Mouse (Mus musculus) gastrocnemius, postnatal 4 days (tissue): Measurements from ENCODE around the gene Gm49711. TPM values are rescaled to one million over a fixed set of nuclear protein-coding genes. Genes with fewer than 3 reads are reported as not detected.
A peak's percentile ranks its signal among the peaks of the same experiment; 100 is the strongest.

ENCODE experiments used
- DNase-seq, 2 experiments: peaks; one replicate each; pipeline ENCODE4 v3.0.0; 2021 to 2022; ENCODE audit warnings: low spot score in 2 of 2, mixed read lengths in 2 of 2
- long read RNA-seq, 2 experiments: library from polyadenylated mRNA; stranded (forward); transcript quantifications; one replicate each; pipeline ENCODE4 v2.0.0; 2021
- total RNA-seq, 2 experiments: library from RNA; stranded (reverse); gene quantifications; 2 replicates each; pipeline ENCODE4 v1.2.3; 2021

Gene Gm49711
- total RNA-seq: under 1 TPM in 1 of 2 experiments, not detected in 1; 0.32 TPM
- long read RNA-seq, experiment 1: 0 reads
- long read RNA-seq, experiment 2: 0 reads

GRCm38 (mm10) chr16:92057852-92058643 lies at the start of gene Gm49711, which contains the start of the genes Mrps6 and Slc5a3:
Gene Gm49711 (plus strand): TSS chr16:92058316.
Gene Mrps6 (plus strand): TSS chr16:92058270.
Gene Slc5a3 (plus strand): TSS chr16:92058322.
- peak; percentile 79 to 88 for DNase-seq

DNA sequence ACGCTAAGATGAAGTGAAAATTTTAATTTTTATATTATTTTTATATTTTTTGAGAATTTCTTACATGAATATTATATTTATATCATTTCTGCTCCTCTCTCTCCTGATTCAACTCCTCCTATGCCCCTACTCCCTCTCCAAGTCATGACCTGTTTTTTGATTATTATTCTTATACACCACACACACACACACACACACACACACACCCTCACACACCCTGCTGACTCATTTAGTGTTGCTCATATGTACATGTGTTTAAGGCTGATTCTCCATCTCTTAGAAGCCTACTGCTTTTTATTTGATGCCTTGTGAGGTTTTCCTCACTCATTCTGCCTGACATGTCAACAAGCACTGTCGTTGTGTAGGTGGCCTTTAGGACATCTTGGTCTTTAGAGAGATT lies 48.5 kb upstream of the Gm49711 start:
- no peak for DNase-seq

GRCm38 (mm10) chr16:92016792-92017191 lies 41.3 kb upstream of the Gm49711 start:
- DNase-seq: no peak

DNA sequence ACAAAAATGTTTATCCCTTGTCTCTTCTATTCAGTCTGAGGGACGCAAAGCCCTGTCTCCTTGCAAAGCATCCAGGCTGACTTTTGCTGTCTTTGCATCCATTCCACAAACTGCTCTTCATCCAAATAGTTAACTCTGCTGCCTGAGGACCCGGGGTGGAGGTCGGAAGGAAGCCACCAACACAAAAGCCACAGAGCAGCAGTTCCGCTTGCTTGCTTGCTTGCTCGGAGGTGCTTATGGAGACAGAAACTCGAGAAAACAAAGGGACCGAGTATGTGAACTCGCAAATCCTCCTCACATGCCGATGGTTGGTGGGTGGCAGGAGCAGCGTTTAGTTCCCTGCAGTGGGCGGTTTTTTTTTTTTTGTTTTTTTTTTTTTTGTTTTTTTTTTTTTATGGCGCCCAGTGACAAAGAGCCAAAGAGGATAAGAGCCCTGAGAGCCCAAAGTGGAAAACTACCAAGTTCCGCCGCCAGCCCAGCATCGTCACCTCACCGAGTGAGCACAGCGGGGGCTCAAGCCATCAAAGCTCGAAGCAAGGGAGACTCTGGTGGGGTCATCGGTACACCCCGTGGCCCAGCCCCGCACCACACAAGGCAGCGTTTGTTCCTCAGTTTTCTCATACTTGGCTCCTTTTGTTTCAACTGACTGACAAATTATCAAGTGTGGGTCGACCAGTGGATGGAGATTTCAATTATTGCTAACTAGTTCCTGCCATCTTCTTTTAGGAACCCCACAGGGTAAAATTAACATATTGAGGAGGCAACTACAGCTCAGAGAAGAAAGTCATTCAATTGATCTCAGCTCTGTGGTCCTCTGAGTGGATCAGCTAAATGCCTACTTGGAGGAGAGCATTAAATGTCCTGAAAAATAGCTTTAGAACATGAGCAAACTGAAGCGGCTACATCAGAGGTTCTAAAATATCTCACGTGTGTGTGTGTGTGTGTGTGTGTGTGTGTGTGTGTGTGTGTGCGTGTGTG lies 38.7 kb upstream of the Gm49711 start:
- peak in 1 of 2 experiments; percentile 47 for DNase-seq

GRCm38 (mm10) chr16:92021656-92022400 lies 36.3 kb upstream of the Gm49711 start:
- no peak for DNase-seq

DNA sequence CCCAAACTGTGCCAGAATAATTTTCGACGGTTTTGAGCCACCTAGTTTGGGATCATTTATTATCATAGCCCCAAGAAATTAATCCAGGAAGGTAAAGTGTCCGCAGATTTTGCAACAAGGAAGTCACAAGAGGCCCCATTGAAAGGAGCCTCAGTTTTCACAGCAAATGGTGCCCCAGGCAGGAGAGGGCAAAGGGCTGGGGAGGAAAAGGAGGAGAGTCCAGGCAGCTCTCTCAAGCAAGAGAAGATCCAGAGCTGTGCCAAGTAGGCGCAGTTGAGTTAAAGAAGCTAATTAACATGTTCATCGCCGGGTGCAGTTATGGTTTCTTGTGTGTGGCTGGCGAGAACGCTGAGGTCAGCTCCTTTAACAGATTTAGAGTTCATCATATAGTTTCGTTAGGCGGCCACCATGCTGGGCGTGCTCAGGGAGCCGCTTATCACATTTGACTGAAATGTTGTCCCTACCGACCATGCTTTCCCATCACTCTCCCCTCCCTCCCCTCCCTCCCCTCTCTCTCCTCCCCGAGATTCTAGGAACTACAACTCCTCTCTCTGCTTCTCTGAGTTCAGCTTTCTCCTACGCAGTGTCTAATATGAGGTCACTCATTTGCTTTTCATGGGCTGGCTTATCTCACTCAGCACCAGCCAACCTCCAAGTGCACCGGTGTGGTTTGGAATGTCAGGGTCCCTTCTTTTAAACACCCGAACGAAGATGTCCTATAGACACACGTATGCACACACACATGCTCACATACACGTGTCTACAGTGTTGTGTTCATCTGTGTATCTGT lies 35.4 kb upstream of the Gm49711 start:
- no peak for DNase-seq

GRCm38 (mm10) chr16:92033286-92033685 lies 24.8 kb upstream of the Gm49711 start:
- no peak for DNase-seq

- DNase-seq: no peak
Measured at GRCm38 (mm10) chr16:92034676-92035075, 23.4 kb upstream of the Gm49711 start.

DNA sequence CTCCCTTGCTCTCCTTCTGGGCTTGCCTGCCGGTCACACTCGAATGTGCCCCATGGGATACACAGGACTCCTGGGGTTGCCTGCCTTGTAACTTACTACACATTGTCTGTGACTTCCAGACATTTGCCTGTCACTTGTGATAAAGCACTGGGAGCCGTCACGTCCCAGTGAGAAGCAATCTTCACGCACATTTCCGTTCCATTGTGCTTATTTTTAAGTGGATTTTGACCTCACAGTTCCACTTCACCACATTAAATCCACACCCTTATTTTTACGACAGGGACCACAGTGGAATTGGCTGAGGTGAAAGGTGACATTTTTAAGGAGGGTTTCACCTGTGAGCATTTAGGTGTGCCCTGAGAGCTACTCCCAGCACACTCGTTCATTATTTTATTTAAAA lies 21.4 kb upstream of the Gm49711 start:
- no peak for DNase-seq

DNA sequence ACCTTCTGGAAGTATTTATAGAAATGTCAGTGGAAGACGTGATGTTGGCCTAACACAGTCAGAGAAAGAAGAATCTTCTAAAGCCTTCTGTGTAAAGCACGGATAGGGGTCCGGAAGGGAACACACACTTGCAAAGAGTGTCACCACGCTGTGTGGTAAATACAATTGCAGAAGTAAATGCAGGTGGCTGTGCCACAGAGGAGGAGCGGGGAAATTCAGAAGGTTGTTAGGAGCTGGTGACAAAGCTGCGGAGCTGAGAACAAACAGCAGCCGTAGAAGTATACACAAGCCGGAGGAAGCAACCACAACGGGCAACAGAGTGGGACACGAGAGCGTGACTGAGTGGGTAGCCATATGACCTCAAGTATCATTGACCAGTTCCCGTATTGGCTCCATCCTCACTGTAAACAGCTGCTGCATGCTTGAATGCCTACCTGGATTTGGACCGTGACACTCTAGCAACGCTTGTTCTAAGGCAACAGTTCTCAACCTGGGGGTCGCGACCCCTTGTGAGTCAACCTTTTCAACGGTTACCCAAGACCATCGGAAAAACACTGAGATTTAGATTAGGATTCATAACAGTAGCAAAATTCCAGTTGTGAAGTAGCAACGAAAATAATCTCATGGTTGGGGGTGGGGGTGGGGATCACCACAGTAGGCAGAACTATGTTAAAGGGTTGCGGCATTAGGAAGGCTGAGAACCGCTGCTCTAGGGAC lies 20.1 kb upstream of the Gm49711 start:
- no peak for DNase-seq

DNA sequence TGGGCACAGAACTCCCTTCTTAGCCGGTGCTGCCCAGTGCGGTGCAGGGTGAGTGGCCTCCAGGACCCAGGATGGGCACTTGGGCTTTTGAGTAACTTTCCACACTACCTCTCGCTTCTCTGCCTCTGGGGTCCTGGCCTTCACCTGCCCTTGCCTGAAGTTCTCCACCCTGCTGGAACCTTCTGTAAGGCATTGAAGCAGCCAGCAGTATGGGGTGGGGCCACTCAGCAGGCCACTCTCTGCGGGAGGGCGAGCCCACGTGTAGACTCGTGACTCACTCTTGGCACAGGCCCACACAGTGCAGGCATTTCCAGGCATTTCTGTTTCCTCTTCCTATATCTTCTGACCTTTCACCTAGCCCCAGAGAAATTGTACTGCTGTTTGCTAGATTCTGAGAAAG lies 18.7 kb upstream of the Gm49711 start:
- no peak for DNase-seq

DNA sequence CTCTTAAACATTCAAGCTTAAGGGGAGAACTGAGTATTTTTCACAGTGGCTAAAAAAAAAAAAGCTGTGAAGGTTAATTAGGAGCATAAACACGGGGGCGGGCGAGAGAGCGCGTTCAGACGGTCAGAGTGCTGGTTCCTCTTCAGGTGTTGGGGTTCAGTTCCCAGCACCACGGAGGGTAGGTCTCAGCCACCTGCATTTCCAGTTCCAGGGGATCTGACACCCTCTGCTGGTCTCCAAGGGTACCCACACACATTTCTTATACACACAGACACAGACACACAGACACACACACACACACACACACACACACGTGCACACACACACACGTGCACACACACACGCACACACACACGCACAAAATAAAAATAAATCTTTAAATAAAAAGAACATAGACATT lies 18.1 kb upstream of the Gm49711 start:
- no peak for DNase-seq

DNA sequence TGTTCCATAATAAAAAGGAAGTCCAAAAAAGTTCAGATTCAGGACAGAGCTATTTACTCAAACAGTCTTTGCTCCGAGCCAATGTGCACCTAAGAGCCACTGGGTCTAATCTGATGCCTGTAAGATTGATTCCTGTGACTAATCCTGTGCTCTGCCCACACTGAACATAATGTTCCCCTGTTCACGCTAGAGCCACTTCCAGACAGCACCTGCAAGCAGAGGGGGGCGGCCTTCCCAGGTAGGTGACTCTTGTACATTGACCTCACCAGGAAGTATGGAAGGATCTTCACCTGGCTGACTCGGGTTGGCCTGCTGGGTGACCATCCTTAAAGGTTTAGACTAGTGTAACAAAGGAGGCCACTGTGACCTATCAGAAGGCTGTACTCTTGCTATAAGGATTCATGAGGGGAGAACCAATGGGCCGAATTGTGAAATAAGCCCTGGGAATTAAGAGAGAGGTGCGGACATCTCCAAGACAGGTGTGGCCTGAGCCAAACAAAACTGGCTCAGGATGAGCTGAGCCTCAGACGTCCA lies 6.3 kb upstream of the Gm49711 start:
- no peak for DNase-seq

DNA sequence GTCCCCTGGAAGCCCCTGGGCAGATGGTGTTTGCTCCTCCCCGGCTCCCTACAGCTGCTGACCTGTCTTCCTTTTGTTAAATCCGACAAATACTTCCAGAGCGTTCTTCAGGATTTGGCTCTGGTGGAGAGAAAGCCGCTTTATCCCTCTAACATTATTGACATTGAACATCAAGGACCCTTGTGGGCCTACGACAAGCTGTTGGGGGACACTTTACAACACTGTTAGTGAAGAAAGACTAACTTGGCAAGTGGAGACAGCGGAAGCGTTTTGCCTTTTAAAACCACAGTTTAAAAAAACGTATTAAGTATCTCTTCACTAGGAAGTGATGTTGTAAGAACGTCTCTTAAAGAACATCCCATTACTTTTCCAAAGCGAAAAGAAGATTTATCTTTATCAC lies 5.5 kb upstream of the Gm49711 start:
- no peak for DNase-seq

DNA sequence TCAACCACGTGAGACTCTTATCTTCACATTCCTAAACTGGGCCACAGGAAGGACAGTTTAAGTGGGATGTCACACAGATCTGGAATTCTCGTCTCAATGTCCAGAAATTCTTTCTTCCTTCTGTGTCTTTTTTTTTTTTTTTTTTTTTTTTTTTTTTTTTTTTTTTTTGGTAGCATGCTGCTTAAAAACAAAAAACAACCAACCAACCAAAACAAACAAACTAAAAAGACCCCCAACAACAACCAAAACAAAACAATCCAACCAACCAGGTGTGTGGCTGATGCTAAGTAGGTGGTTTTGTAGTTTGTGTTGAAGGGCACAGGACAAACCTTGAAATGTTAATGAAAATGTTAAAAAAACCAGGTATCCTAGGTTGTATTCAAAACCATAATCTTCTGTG lies 1.4 kb upstream of the Gm49711 start:
- no peak for DNase-seq

DNA sequence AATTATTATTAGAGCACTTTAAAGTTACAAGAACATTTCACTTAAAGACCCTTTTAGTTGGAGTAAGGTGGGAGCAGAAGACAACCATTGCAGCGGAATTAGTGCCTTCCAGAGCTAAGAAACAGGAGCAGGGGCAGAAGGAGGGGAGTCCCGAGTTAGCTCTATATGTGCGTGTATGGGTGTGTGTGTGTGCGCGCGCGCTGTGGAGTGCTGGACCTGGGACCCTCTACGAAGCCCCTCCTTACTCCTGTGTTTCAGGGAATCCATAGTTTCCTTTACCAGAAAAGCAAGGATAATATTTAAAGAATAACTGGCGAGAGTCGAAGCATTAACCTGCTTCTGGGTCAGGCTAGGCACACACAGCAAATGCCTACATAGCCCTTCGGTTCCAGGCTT lies 662 bp upstream of the Gm49711 start:
- DNase-seq: no peak

- peak in 1 of 2 experiments; percentile 16 for DNase-seq
Measured at GRCm38 (mm10) chr16:92058644-92059620, 816 bp downstream of the Gm49711 start.

GRCm38 (mm10) chr16:92060213-92060612 lies 2.1 kb downstream of the Gm49711 start:
- DNase-seq: no peak
